Mouse (Mus musculus): Measurements from ENCODE around the gene Alg2. TPM values are rescaled to one million over a fixed set of nuclear protein-coding genes. Genes with fewer than 3 reads are reported as not detected.
A peak's percentile ranks its signal among the peaks of the same experiment; 100 is the strongest.

Alg2 gene
- polyA plus RNA-seq, 1 experiment from 2014 or later: 153 TPM

GRCm38 (mm10) chr4:47493456-47493855, 19.3 kb upstream of the Alg2 start:
- Histone ChIP-seq H3K36me3 (ENCODE audit: poor library complexity, severe bottlenecking) (no peaks in the 10 kb centered on the region), H3K27ac (no peak overlapping the region), H3K4me1 (peaks cover 12% of the 10 kb centered on the region; the same call in 1 of the 2 replicates), H3K4me3 (no peak overlapping the region), H3K9me3 (replicated peaks) (no peaks in the 10 kb centered on the region), H3K4me2 (no peak overlapping the region), H3K27me3 (no peaks in the 10 kb centered on the region), H3K9ac (no peak overlapping the region)
- no peak for ATAC-seq
- WGBS: 91% methylated on average over 8 of the region's 8 CpGs

- H3K27ac ChIP-seq: peak overlapping the region; percentile 27; the same call in 1 of the 2 replicates
- H3K27me3 ChIP-seq: no peaks in the 10 kb centered on the region
- peaks cover 12% of the 10 kb centered on the region; the same call in 1 of the 2 replicates for H3K4me1 ChIP-seq
- H3K4me3 ChIP-seq: no peak overlapping the region
- ATAC-seq: peak; percentile 59; the same call in 1 of the 2 replicates
- 45% methylated on average over 12 of the region's 12 CpGs for WGBS
- no peak overlapping the region for H3K4me2 ChIP-seq
- H3K9me3 ChIP-seq (replicated peaks): no peaks in the 10 kb centered on the region
- H3K36me3 ChIP-seq (ENCODE audit: poor library complexity, severe bottlenecking): no peaks in the 10 kb centered on the region
- H3K9ac ChIP-seq: no peak overlapping the region; the same call in 1 of the 2 replicates
These were observed 18.4 kb upstream of the Alg2 start for GRCm38 (mm10) chr4:47492311-47493086.

- no peak overlapping the region for H3K27ac ChIP-seq
- H3K36me3 ChIP-seq (ENCODE audit: poor library complexity, severe bottlenecking): no peaks in the 10 kb centered on the region
- 84% methylated on average over 6 of the region's 6 CpGs for WGBS
- no peak overlapping the region for H3K9ac ChIP-seq
- no peak overlapping the region for H3K4me2 ChIP-seq
- no peaks in the 10 kb centered on the region for H3K9me3 ChIP-seq (replicated peaks)
- no peaks in the 10 kb centered on the region for H3K27me3 ChIP-seq
- ATAC-seq: no peak
- no peak overlapping the region for H3K4me3 ChIP-seq
- H3K4me1 ChIP-seq: peaks cover 12% of the 10 kb centered on the region; the same call in 1 of the 2 replicates
These were observed 17.1 kb upstream of the Alg2 start for GRCm38 (mm10) chr4:47491243-47491642.

GRCm38 (mm10) chr4:47480576-47480975, 6.4 kb upstream of the Alg2 start:
- Histone ChIP-seq H3K9me3 (replicated peaks) (no peaks in the 10 kb centered on the region), H3K4me1 (peaks cover 7% of the 10 kb centered on the region), H3K9ac (no peak overlapping the region), H3K4me2 (no peak overlapping the region), H3K27ac (no peak overlapping the region), H3K36me3 (ENCODE audit: poor library complexity, severe bottlenecking) (peaks cover 65% of the 10 kb centered on the region), H3K4me3 (no peak overlapping the region), H3K27me3 (no peaks in the 10 kb centered on the region)
- 93% methylated on average over 9 of the region's 9 CpGs for WGBS
- no peak for ATAC-seq

- H3K27ac ChIP-seq: no peak overlapping the region
- H3K27me3 ChIP-seq: no peaks in the 10 kb centered on the region
- H3K9ac ChIP-seq: no peak overlapping the region
- no peaks in the 10 kb centered on the region for H3K9me3 ChIP-seq (replicated peaks)
- peaks cover 12% of the 10 kb centered on the region for H3K4me1 ChIP-seq
- H3K4me3 ChIP-seq: no peak overlapping the region
- no peak for ATAC-seq
- peaks cover 65% of the 10 kb centered on the region for H3K36me3 ChIP-seq (ENCODE audit: poor library complexity, severe bottlenecking)
- no peak overlapping the region for H3K4me2 ChIP-seq
- WGBS: 92% methylated on average over 13 of the region's 13 CpGs
These were observed 6.0 kb upstream of the Alg2 start for GRCm38 (mm10) chr4:47480095-47480494.

- 94% methylated on average over 6 of the region's 6 CpGs for WGBS
- Histone ChIP-seq H3K27ac (no peak overlapping the region), H3K27me3 (no peaks in the 10 kb centered on the region), H3K9ac (no peak overlapping the region), H3K4me2 (no peak overlapping the region), H3K4me3 (no peak overlapping the region), H3K4me1 (peaks cover 22% of the 10 kb centered on the region), H3K9me3 (replicated peaks) (no peaks in the 10 kb centered on the region), H3K36me3 (ENCODE audit: poor library complexity, severe bottlenecking) (peaks cover 52% of the 10 kb centered on the region)
- ATAC-seq: no peak
These were observed 3.4 kb upstream of the Alg2 start for GRCm38 (mm10) chr4:47477539-47477938.

- peak overlapping the region; percentile 91 for H3K9ac ChIP-seq
- ATAC-seq: peak; percentile 31; the same call in 1 of the 2 replicates
- H3K4me2 ChIP-seq: peak overlapping the region; percentile 86
- peaks cover 51% of the 10 kb centered on the region for H3K36me3 ChIP-seq (ENCODE audit: poor library complexity, severe bottlenecking)
- no peaks in the 10 kb centered on the region for H3K27me3 ChIP-seq
- H3K4me1 ChIP-seq: peaks cover 26% of the 10 kb centered on the region
- WGBS: 16% methylated on average over 31 of the region's 31 CpGs
- H3K9me3 ChIP-seq (replicated peaks): no peaks in the 10 kb centered on the region
- H3K4me3 ChIP-seq: peak overlapping the region; percentile 83
- peak overlapping the region; percentile 98 for H3K27ac ChIP-seq
These were observed 854 bp upstream of the Alg2 start for GRCm38 (mm10) chr4:47474730-47475643.

- H3K36me3 ChIP-seq (ENCODE audit: poor library complexity, severe bottlenecking): peaks cover 54% of the 10 kb centered on the region
- H3K27ac ChIP-seq: peak overlapping the region; percentile 98
- no peaks in the 10 kb centered on the region; the same call in 1 of the 2 replicates for H3K9me3 ChIP-seq (replicated peaks)
- no peaks in the 10 kb centered on the region for H3K27me3 ChIP-seq
- peak overlapping the region; percentile 91 for H3K9ac ChIP-seq
- WGBS: 2% methylated on average over 12 of the region's 14 CpGs
- peak overlapping the region; percentile 86 for H3K4me2 ChIP-seq
- peaks cover 26% of the 10 kb centered on the region for H3K4me1 ChIP-seq
- H3K4me3 ChIP-seq: peak overlapping the region; percentile 83
- ATAC-seq: no peak
These were observed 556 bp downstream of the Alg2 start for GRCm38 (mm10) chr4:47473586-47473967.

GRCm38 (mm10) chr4:47467196-47467595, 6.9 kb downstream of the Alg2 start:
- Histone ChIP-seq H3K9me3 (replicated peaks) (peaks cover 6% of the 10 kb centered on the region; the same call in 1 of the 2 replicates), H3K4me3 (no peak overlapping the region), H3K9ac (no peak overlapping the region), H3K4me1 (0 out of 2 replicates have a peak, but pooled peaks cover under 1% of the 10 kb centered on the region), H3K36me3 (ENCODE audit: poor library complexity, severe bottlenecking) (peaks cover 70% of the 10 kb centered on the region), H3K4me2 (no peak overlapping the region), H3K27ac (no peak overlapping the region), H3K27me3 (no peaks in the 10 kb centered on the region)
- ATAC-seq: no peak
- WGBS: 96% methylated on average over 2 of the region's 2 CpGs

- no peaks in the 10 kb centered on the region for H3K36me3 ChIP-seq (ENCODE audit: poor library complexity, severe bottlenecking)
- peaks cover 8% of the 10 kb centered on the region; the same call in 1 of the 2 replicates for H3K4me1 ChIP-seq
- H3K4me3 ChIP-seq: no peak overlapping the region
- H3K9me3 ChIP-seq (replicated peaks): no peaks in the 10 kb centered on the region
- H3K27me3 ChIP-seq: no peaks in the 10 kb centered on the region
- H3K4me2 ChIP-seq: peak overlapping the region; percentile 11; the same call in 1 of the 2 replicates
- no peak for ATAC-seq
- H3K27ac ChIP-seq: no peak overlapping the region
- 13% methylated on average over 18 of the region's 18 CpGs for WGBS
- H3K9ac ChIP-seq: no peak overlapping the region
These were observed 24.3 kb downstream of the Alg2 start for GRCm38 (mm10) chr4:47449586-47450522.

GRCm38 (mm10) chr4:47449116-47449515, 25.0 kb downstream of the Alg2 start:
- H3K4me3 ChIP-seq: no peak overlapping the region
- WGBS: 60% methylated on average over 5 of the region's 5 CpGs
- H3K27me3 ChIP-seq: no peaks in the 10 kb centered on the region
- no peak overlapping the region for H3K27ac ChIP-seq
- no peak overlapping the region for H3K9ac ChIP-seq
- no peaks in the 10 kb centered on the region for H3K36me3 ChIP-seq (ENCODE audit: poor library complexity, severe bottlenecking)
- ATAC-seq: no peak
- no peaks in the 10 kb centered on the region for H3K9me3 ChIP-seq (replicated peaks)
- H3K4me1 ChIP-seq: peaks cover 8% of the 10 kb centered on the region; the same call in 1 of the 2 replicates
- no peak overlapping the region for H3K4me2 ChIP-seq
